Mouse (Mus musculus) left cerebral cortex, adult 8-10 months (tissue): Measurements from ENCODE around the gene Foxj2. TPM values are rescaled to one million over a fixed set of nuclear protein-coding genes. Genes with fewer than 3 reads are reported as not detected.

ENCODE experiments used
- DNase-seq, 2 experiments: peaks; one replicate each; pipeline ENCODE4 v3.0.0; 2022; ENCODE audit warnings: low spot score in 2 of 2
- microRNA-seq, 2 experiments: library from miRNA; unstranded; fragments of <30 nt; microRNA quantifications; one replicate each; pipeline ENCODE4 v1.2.0; 2022
- total RNA-seq, 4 experiments: library from RNA; stranded (reverse); gene quantifications; 2 replicates each; pipeline ENCODE4 v1.2.4; 2022

Gene Foxj2
- total RNA-seq, 4 experiments from 2014 or later, result 27.5 to 28.4 (median 28.0) TPM

- peak; percentile 96 for DNase-seq
Measured at GRCm38 (mm10) chr6:122873871-122874719, 54.4 kb downstream of the Foxj2 start, which contains the start of gene Necap1. Gene Necap1 (plus strand): TSS chr6:122874474.

DNA sequence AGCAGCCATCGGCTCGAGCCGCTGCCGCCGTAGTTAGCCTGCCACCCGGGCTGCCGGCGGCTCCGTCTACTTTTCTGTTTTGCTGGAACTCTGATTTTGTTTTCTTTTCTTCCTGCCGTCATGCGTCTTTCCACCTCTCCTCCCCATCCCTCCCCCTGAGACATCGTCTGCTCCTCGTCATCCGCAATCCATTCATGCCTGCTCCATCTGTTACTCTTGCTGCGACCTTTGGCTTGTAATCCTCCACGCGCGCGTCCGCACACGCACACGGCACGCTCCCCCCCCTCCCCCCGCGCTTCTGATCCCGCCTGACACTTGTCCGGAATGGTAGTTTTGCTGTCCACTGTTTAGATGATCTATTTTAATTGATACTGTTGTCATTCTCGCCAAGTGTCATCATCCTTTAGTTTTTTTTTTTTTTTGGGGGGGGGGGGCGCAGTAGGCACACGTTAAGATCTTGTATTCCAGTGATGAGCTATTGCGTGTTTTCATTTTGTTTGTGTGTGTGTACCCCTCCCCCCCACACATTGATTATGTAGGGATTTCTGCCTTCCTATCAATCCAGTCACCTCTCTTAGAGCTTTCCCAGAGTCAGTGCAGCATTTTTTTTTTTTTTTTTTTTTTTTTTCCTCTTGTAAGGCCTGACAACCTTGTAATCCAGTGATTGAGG, 55.1 kb downstream of the Foxj2 start:
- DNase-seq, result no peak

DNA sequence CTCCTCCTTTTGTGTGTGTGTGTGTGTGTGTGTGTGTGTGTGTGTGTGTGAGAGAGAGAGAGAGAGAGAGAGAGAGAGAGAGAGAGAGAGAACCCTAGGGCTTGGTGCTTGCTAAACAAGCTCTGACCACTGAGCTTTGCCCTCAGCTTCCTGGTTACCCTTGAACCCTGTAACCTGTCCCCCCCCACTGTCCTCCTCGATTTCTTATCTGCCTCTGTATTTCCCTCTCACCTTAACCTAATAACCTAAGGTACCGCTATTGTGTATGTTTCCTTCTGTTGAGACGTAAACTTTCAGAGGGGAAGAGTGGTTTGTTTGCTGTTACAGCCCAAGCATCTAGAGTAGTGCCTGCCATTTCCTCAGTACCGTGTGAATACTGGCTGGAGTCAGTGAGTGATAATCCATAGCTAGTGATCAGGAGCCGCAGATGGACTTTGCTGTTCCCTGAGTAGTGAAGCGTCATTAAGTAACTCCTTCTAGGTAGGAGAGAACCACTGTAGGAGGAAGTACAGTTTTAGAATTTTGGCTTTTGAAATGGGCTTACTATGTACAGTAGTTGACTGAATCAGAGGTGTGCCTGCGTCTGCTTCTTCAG, 59.5 kb downstream of the Foxj2 start:
- no peak for DNase-seq

GRCm38 (mm10) chr6:122879781-122880505, 60.2 kb downstream of the Foxj2 start:
- no peak for DNase-seq

DNA sequence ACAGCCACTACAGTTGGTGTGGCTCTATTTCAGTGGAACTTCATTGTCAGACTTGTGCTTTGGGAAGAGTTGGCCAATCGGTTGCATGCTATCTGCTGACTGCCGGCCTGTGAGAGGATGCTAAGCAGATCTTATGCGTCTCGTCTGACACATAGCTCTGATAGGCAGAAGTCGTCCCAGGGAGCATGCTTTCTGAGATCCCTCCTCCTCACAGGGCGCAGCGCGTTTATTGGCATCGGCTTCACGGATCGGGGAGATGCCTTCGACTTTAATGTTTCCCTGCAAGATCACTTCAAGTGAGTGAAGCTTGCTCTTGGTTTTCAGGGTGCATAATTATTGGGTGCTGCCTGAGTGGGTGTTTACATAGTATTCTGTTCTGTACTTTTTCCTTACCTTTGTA, 61.6 kb downstream of the Foxj2 start:
- no peak for DNase-seq

DNA sequence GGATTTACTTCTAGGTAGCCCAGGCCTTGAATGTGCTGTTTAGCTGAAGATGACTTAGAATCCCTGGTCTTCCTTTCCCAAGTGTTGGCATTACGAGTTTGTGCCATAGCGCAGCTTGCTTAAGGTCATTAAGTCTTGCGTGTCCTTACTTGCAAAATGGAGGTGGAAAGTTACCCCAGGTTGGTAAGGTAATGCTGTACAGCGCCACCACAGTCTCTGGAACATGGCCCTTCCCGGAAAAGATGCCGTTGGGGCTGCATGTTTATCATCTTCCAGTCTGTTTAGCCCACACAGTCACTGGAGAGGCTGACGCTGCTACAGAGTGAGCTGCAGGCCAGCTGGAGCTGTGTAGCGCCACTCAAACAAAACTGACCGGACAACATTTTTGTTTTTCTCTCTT, 63.9 kb downstream of the Foxj2 start:
- no peak for DNase-seq

DNA sequence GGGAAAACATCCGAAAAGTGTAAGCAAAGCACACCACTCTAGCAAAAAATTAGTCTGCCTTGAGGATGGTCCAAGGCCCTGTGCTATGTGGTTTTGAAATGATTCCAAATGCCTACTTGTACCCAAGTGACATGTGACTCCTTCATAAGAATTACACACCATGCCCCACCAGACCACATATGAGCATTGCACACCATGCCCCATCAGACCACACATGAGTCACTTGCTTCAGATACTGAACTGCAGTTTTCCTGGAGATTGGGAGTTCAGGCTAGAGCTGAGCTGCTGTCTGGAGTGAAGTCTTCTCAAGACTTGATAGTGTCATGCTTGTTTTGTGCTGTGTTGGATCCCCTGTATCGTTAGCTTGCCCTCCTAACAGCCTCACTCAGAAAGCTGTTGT, 69.9 kb downstream of the Foxj2 start:
- DNase-seq, result no peak

DNA sequence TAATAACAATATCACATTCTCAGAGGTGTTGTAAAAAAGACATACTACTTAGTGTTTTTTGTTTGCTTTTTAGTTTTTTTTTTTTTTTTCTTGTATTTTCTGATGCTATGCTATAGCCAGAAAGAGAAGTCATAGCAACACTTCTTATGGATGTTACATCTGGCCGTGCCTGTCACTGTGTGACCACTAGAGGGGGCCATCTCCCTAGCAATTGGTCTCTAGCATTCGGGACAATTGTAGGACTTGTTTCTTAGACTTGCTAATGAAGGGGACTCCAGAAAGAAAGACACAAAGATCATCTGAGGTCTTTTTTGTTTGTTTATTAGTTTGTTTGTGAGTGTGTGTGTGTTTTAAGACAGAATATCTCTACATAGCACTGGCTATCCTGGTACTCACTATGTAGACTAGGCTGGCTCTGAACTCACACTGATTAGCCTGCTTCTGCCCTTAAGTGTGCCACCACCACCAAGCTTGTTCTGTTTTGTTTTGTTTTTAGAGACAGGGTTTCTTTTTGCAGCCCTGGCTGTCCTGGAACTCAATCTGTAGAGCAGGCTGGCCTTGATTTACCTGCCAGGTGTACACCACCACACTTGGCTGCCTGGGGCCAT, 72.8 kb downstream of the Foxj2 start:
- peak; percentile 21 to 39 for DNase-seq

Small RNA genes lying within 50 kb of the gene (microRNA-seq; reads per million reads assigned to microRNA genes)
- 0 to 4.6 reads per million in 2 experiments for gene Mir7231

Other genes starting within 250 kb of the Foxj2 start
- 1 to 10 TPM; 1.5 to 3.5 (median 2.6) TPM for gene Apobec1, start 217.5 kb upstream of the Foxj2 start, total RNA-seq
- gene Gdf3, start 209.8 kb upstream of the Foxj2 start, total RNA-seq, result not detected
- not detected for gene Dppa3, start 193.5 kb upstream of the Foxj2 start, total RNA-seq
- not detected for gene Nanog, start 112.4 kb upstream of the Foxj2 start, total RNA-seq
- 100 to 1,000 TPM in 3 of 4 experiments, 10 to 100 TPM in 1; 95.5 to 112 (median 107) TPM for gene Slc2a3, start 18.3 kb upstream of the Foxj2 start, total RNA-seq
- 1 to 10 TPM in 3 of 4 experiments, under 1 TPM in 1; 0.78 to 6.1 (median 2.8) TPM for gene C3ar1, start 36.2 kb downstream of the Foxj2 start, total RNA-seq
- gene Necap1, start 54.6 kb downstream of the Foxj2 start, total RNA-seq, result 100 to 1,000 TPM; 179 to 215 (median 196) TPM
- gene Clec4a1, start 101.9 kb downstream of the Foxj2 start, total RNA-seq, result under 1 TPM; 0.23 to 0.71 (median 0.27) TPM
- gene Clec4a3, start 132.6 kb downstream of the Foxj2 start, total RNA-seq, result 1 to 10 TPM; 1.1 to 2.9 (median 1.5) TPM
- not detected for gene Clec4a4, start 170.5 kb downstream of the Foxj2 start, total RNA-seq
- not detected for gene Clec4b1, start 230.0 kb downstream of the Foxj2 start, total RNA-seq